Mouse (Mus musculus) hindbrain, embryonic 11.5 days (tissue): ENCODE measurements around the gene Hnrnpa1. TPM values are rescaled to one million over a fixed set of nuclear protein-coding genes. Genes with fewer than 3 reads are reported as not detected.
A peak's percentile ranks its signal among the peaks of the same experiment; 100 is the strongest.
"Not testable (repeated sequence)": the region's sequence is repeated elsewhere in the genome, so short reads cannot be mapped to it uniquely, and the experiment has no call there.

ENCODE experiments used
- ATAC-seq: fragments of 200-750 bp; cut with Nextera tagmentation; 2 replicates; pipeline ENCODE4 v1.8.0; 2017; ENCODE audit warnings: mild to moderate bottlenecking, moderate TSS enrichment, moderate library complexity; ENCODE audit not compliant: low FRiP score
- DNase-seq: peaks from one replicate; pipeline ENCODE4 v3.0.0-alpha.2; 2015; ENCODE audit warnings: low spot score
- H3K27ac ChIP-seq: fragments of 300-500 bp; sonication (generic); 2 replicates; pipeline ENCODE4 v1.5.1; 2014; ENCODE audit warnings: mild to moderate bottlenecking, low read depth, low read length
- H3K27me3 ChIP-seq: fragments of 300-500 bp; sonication (generic); 2 replicates; pipeline ENCODE4 v1.6.1; 2014; ENCODE audit warnings: mild to moderate bottlenecking, low read length, moderate library complexity, mixed read lengths; ENCODE audit not compliant: control insufficient read depth, insufficient read depth
- H3K36me3 ChIP-seq: fragments of 300-500 bp; sonication (generic); 2 replicates; pipeline ENCODE4 v1.6.1; 2014; ENCODE audit warnings: mild to moderate bottlenecking, low read length, moderate library complexity, mixed read lengths; ENCODE audit not compliant: control insufficient read depth, insufficient read depth
- H3K4me1 ChIP-seq: fragments of 300-500 bp; sonication (generic); replicated peaks from 2 replicates; pipeline ENCODE4 v1.6.1; 2014; ENCODE audit warnings: low read length, mixed read lengths; ENCODE audit not compliant: control insufficient read depth, insufficient read depth
- H3K4me2 ChIP-seq: fragments of 300-500 bp; sonication (generic); replicated peaks from 2 replicates; pipeline ENCODE4 v1.6.1; 2014; ENCODE audit warnings: mild to moderate bottlenecking, low read depth, low read length
- H3K4me3 ChIP-seq: fragments of 300-500 bp; sonication (generic); 2 replicates; pipeline ENCODE4 v1.5.1; 2014; ENCODE audit warnings: low read depth, low read length
- H3K9ac ChIP-seq: fragments of 300-500 bp; sonication (generic); 2 replicates; pipeline ENCODE4 v1.6.1; 2014; ENCODE audit warnings: low read depth, low read length
- H3K9me3 ChIP-seq: fragments of 300-500 bp; sonication (generic); 2 replicates; pipeline ENCODE4 v1.6.1; 2016; ENCODE audit warnings: low read length; ENCODE audit not compliant: control insufficient read depth
- WGBS: fragments of 180-500 bp; shearing (Covaris S2); extraction: QIAGEN DNeasy Blood & Tissue Kit; methylation state at CpG from one replicate; pipeline ENCODE4 v1.1.7; 2014; 5-methylcytosine and 5-hydroxymethylcytosine counted together
- polyA plus RNA-seq: library from polyadenylated mRNA; unstranded; fragments of >200 nt; fragmentation: Nextera tagmentation; extraction: Ambion mirVana; gene quantifications from 2 replicates; pipeline ENCODE4 v1.2.1, GENCODE M21; 2014

Hnrnpa1 gene
- polyA plus RNA-seq, 1 experiment from 2014 or later, result 1,311 TPM

DNA sequence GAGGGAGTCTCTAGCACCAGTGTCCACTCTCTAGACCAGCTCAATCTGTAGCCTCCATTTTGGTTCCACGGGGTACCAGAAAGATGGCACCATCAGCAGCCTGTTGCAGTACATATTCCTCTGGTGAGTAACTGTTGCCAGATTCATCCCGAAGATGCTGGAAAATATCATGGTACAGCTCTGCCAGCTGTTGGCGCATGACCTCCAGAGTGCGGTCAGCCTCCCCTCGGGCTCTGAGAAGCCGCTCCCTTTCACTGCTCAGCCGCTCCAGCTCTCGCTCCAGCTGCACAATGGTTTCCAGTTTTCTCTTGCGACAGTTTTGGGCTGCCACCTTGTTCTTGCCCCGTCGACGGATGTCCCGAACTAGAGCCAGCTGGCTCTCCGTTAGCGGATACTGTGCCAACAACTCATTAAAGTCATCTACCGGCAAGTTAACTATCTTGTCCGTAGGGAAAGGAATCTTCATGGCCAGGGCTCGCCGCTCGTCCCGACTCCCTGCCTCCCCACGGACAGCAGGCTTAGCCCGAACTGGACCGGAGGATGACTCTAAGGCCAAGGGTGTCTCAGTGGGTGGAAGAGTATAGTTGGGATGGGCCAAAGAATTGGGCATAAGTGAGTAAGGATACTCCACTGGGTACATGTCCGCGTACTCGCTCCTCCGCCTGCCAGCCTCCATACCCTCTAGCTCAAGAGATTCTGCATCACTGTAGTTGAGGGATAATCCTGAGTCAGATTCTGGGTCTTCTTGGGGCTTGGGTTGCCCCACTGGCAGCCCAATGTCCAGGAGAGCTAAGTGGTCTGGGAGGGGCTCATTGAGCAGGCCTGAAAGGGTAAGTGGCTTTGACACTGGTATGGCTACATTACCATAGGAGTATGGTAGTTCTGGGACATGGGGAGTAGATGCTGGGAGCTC is 8.4 kb downstream of the Hnrnpa1 start:
- no peaks in the 10 kb centered on the region for H3K4me1 ChIP-seq
- DNase-seq (no peak), ATAC-seq (peak; percentile 28; the same call in 1 of the 2 replicates)
- peaks cover 26% of the 10 kb centered on the region for H3K36me3 ChIP-seq
- no peaks in the 10 kb centered on the region for H3K27me3 ChIP-seq
- H3K9me3 ChIP-seq, result no peaks in the 10 kb centered on the region
- H3K27ac ChIP-seq, result peak overlapping the region; percentile 33; the same call in 1 of the 2 replicates
- H3K4me3 ChIP-seq, result no peak overlapping the region
- no peak overlapping the region for H3K4me2 ChIP-seq
- WGBS, result 83% methylated on average over 28 of the region's 28 CpGs
- H3K9ac ChIP-seq, result no peak overlapping the region

DNA sequence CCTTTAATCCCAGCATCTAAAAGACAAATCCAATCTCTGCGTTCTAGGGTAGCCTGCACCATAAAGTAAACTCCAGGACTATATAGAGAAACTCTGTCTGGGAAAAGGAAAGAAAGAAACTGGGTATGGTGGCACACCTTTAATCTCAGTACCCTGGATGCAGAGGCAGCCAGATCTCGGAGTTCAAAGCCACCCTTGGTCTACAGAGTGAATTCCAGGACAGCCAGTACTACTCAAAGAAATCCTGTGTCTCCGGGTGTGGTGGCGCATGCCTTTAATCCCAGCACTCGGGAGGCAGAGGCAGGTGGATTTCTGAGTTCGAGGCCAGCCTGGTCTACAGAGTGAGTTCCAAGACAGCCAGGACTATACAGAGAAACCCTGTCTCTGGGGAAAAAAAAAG is 9.3 kb downstream of the Hnrnpa1 start:
- Histone ChIP-seq H3K27ac (peak overlapping the region; percentile 33; the same call in 1 of the 2 replicates), H3K36me3 (peaks cover 22% of the 10 kb centered on the region)
- DNase-seq, H3K27me3 ChIP-seq, H3K9ac ChIP-seq, H3K4me3 ChIP-seq, H3K4me2 ChIP-seq, H3K9me3 ChIP-seq, ATAC-seq, H3K4me1 ChIP-seq: not testable (repeated sequence)
- 83% methylated on average over 6 of the region's 6 CpGs for WGBS

DNA sequence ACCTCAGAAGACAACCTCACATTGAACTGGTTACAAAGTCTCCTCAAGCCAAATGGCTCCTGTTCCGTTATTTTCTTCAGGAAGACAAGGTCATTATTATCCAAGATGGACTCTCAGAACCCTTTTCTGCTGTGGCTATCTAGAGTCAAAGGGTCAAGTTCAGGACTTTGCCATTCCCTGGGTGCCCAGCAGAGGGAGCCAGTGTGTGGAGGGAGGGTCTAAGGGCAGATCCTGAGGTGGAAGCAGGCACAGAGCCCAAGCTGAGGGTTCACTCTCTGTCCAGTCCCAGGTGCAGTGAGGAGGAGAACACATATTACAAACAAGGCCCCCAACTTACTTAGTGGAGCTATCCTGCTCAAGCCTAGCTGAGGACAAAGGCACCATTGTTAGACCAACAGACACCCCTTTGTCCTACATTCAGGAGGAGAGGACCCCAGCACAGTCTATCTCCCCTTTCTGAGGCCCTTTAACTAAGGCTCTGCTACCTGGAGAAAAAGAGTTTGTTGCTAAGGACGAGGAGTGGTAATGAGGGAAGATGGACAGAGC is 10.0 kb downstream of the Hnrnpa1 start:
- WGBS, result 30% methylated on average over 2 of the region's 2 CpGs
- Histone ChIP-seq H3K4me3 (no peak overlapping the region), H3K36me3 (peaks cover 19% of the 10 kb centered on the region), H3K4me1 (peaks cover 5% of the 10 kb centered on the region; the same call in 1 of the 2 replicates), H3K4me2 (no peak overlapping the region), H3K27ac (peak overlapping the region; percentile 11; the same call in 1 of the 2 replicates), H3K9me3 (no peaks in the 10 kb centered on the region), H3K9ac (no peak overlapping the region), H3K27me3 (0 out of 2 replicates have a peak, but pooled peaks cover 3% of the 10 kb centered on the region)
- DNase-seq (peak; percentile 76), ATAC-seq (peak; percentile 34; the same call in 1 of the 2 replicates)

DNA sequence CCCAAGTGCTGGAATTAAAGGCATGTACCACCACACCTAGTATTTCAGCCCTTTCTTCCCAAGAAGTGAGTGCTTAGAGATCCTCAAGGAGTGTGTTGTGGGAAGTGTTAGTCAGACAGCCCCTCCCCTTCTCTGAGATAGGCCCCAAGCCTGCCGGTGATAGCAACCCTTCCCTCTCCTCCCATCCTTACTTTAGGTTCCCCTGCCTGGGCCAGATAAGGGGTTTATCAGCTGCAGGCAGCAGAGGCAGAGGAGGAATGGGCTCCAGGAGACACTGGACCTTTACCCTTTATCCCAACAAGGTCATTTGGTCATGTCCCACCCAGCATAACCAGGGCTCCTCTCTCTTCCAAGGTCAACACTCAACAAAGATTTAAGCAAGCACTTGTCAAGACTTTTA is 11.4 kb downstream of the Hnrnpa1 start:
- ATAC-seq, result no peak
- Histone ChIP-seq H3K4me3 (no peak overlapping the region), H3K4me1 (peaks cover 7% of the 10 kb centered on the region; the same call in 1 of the 2 replicates), H3K4me2 (no peak overlapping the region), H3K9me3 (no peaks in the 10 kb centered on the region), H3K36me3 (peaks cover 12% of the 10 kb centered on the region; the same call in 1 of the 2 replicates), H3K27ac (no peak overlapping the region), H3K9ac (no peak overlapping the region), H3K27me3 (0 out of 2 replicates have a peak, but pooled peaks cover 3% of the 10 kb centered on the region)
- DNase-seq, result no peak
- 70% methylated on average over 1 of the region's 1 CpGs for WGBS

DNA sequence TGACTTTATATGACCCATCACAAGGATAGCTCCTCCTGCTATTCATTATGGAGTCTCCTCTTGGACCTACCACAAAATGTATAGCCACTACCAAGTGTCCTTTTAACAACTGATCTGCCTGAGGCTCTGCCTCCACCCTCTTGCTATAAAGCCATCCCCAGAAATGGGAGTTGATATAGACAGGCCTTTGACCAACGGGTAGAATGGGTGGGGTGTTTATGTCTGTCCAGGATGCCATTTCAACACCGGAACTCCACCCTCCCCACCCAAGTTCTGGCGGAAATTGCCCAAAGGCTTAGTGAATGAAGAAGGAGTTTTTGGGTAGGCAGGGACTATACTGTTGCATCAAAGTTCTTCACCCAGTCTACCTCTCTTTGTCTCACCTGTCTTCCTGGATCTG is 12.4 kb downstream of the Hnrnpa1 start:
- DNase-seq, result no peak

DNA sequence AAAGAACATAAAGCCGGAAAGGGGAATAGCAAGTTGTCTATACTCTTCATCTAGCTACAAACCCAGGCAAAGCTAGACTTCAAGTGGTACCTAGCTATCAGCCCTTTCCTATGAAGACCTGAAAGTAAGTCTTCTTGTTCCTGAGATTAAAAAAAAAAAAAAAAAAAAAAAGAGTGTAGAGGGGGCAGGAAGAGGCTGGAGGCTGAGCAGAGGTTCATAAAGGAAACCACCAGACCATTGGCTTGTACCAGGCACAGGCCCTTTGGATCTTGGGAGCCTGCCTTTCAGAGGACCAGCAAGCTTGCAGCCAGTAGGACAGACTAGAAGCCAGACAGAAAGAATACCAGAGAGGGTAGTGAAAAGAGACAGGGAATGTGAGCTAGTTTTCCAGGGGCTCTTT is 13.1 kb downstream of the Hnrnpa1 start:
- Histone ChIP-seq H3K4me3 (no peak overlapping the region), H3K9me3 (no peaks in the 10 kb centered on the region), H3K36me3 (peaks cover 4% of the 10 kb centered on the region; the same call in 1 of the 2 replicates), H3K4me2 (no peak overlapping the region), H3K4me1 (peaks cover 9% of the 10 kb centered on the region; the same call in 1 of the 2 replicates), H3K27ac (no peak overlapping the region), H3K27me3 (0 out of 2 replicates have a peak, but pooled peaks cover 3% of the 10 kb centered on the region), H3K9ac (no peak overlapping the region)
- ATAC-seq (no peak), DNase-seq (no peak)
- WGBS, result 85% methylated on average over 1 of the region's 1 CpGs

More for the DNA sequence above, 12.4 kb downstream of the Hnrnpa1 start:
- Histone ChIP-seq H3K9me3 (no peaks in the 10 kb centered on the region), H3K9ac (no peak overlapping the region), H3K36me3 (peaks cover 5% of the 10 kb centered on the region; the same call in 1 of the 2 replicates), H3K4me1 (peaks cover 7% of the 10 kb centered on the region; the same call in 1 of the 2 replicates), H3K27me3 (0 out of 2 replicates have a peak, but pooled peaks cover 3% of the 10 kb centered on the region), H3K27ac (no peak overlapping the region), H3K4me2 (no peak overlapping the region), H3K4me3 (no peak overlapping the region)
- ATAC-seq, result no peak
- 90% methylated on average over 3 of the region's 3 CpGs for WGBS

DNA sequence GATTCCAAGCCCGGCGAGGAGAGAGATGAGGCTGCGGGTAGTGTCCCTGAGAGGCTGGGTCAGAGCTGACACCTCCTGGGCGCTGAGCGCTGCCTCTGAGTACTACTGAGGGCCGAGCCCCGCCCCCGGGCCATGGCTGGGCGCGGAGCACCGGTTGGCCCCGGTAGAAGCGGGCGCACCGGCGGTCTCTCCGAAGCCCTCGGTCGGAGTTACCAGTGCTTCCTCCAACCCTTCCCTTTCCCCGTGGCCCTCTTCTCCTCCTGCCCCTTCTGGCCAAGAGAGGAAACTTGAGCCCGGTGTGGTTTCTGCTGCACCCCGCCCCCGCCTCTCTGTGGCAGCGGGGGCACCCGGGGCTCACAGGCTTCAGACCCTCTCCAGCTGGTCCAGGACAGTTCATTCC is 14.9 kb downstream of the Hnrnpa1 start:
- H3K4me1 ChIP-seq, result peaks cover 10% of the 10 kb centered on the region; the same call in 1 of the 2 replicates
- H3K36me3 ChIP-seq, result no peaks in the 10 kb centered on the region
- DNase-seq (peak; percentile 60), ATAC-seq (peak; percentile 63; the same call in 1 of the 2 replicates)
- H3K9me3 ChIP-seq, result no peaks in the 10 kb centered on the region
- WGBS, result 0% methylated on average over 15 of the region's 25 CpGs
- 0 out of 2 replicates have a peak, but pooled peaks cover 3% of the 10 kb centered on the region for H3K27me3 ChIP-seq
- peak overlapping the region; percentile 80 for H3K4me2 ChIP-seq
- H3K9ac ChIP-seq, result peak overlapping the region; percentile 58
- no peak overlapping the region for H3K27ac ChIP-seq
- H3K4me3 ChIP-seq, result peak overlapping the region; percentile 32

DNA sequence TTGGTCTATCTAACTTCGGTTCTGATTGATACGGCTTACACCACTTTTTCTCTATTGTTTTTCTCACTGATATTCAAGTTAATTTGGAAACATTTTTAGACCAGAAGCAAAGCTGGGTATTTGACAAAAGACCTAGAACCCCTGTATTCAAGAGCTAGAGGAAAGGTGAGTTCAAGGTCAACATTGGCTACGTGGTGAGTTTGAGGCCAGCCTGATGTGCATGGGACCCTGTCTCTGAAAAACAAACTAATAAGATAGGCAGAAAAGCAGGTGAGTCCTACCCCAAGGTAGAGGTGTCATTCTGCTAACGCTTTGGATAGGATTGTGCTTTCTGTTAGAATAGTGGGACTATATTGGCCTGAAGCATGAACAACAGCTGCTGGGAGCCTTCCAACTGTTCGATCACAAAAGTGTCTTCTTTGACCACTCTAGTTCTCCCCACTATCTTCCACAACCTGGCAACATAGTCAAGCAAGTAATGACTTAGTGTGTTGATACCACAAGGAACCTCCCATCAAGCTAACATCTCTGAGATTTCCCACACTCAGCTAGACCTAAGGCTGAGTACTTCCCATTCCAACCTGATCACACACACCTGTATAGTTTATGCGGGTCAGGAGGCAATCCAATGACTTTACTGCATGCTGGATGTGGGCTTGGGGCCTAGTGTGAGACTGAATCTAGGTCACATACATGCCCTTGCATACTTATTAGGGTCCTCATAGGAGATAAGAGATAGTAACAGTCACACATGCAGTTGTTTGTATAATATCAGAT is 16.2 kb downstream of the Hnrnpa1 start:
- no peak for ATAC-seq
- Histone ChIP-seq H3K36me3 (no peaks in the 10 kb centered on the region), H3K4me2 (no peak overlapping the region), H3K4me1 (peaks cover 10% of the 10 kb centered on the region; the same call in 1 of the 2 replicates), H3K9me3 (no peaks in the 10 kb centered on the region), H3K9ac (no peak overlapping the region), H3K4me3 (no peak overlapping the region), H3K27ac (no peak overlapping the region), H3K27me3 (0 out of 2 replicates have a peak, but pooled peaks cover 3% of the 10 kb centered on the region)
- WGBS, result 87% methylated on average over 6 of the region's 6 CpGs
- DNase-seq, result no peak
